Mouse (Mus musculus) testis, postnatal 10 days (tissue): ENCODE measurements around the gene Ankrd54.
"Not testable (repeated sequence)": the region's sequence is repeated elsewhere in the genome, so short reads cannot be mapped to it uniquely, and the experiment has no call there.

ENCODE experiments used
- DNase-seq: peaks from one replicate; pipeline ENCODE4 v3.0.0; 2021; ENCODE audit warnings: low spot score

Gene Ankrd54

GRCm38 (mm10) chr15:79013382-79013781 lies 49.3 kb downstream of the Ankrd54 start:
- DNase-seq = no peak

DNA sequence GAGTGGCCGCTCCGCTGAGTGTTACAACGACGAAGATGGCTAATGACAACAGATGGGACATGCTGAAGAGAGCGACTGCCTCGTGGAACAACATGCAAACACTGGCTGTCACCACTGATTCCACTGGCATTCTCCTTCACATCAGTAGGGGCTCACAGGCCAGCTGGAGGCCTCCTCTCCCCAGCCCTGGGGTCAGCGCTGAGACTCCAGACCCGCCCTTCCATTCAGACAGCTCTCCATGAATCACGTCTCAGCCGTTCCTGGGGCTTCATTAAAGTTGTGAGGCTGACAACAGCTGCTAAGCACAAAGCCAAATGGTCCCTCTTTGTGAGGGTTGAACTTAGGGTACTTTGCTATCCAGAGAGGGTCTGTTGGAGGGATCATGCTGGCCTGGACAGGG lies 51.1 kb downstream of the Ankrd54 start:
- DNase-seq = no peak

GRCm38 (mm10) chr15:79009734-79010133 lies 53.0 kb downstream of the Ankrd54 start:
- DNase-seq = no peak

- DNase-seq = not testable (repeated sequence)
These were observed 54.9 kb downstream of the Ankrd54 start for GRCm38 (mm10) chr15:79007836-79008235.

GRCm38 (mm10) chr15:79007059-79007458 lies 55.6 kb downstream of the Ankrd54 start:
- DNase-seq = no peak

GRCm38 (mm10) chr15:79006638-79007037 lies 56.1 kb downstream of the Ankrd54 start:
- no peak for DNase-seq

GRCm38 (mm10) chr15:79005581-79005980 lies 57.1 kb downstream of the Ankrd54 start:
- no peak for DNase-seq
